Mouse (Mus musculus) liver, adult 2 months (tissue): ENCODE data around the gene Gm12830.

Source experiments
- CTCF ChIP-seq: fragments of 200-500 bp; IDR thresholded peaks from 2 replicates; pipeline ENCODE4 v1.5.1; 2011; ENCODE audit warnings: low read depth, low read length, control low read depth
- POLR2A ChIP-seq: fragments of 200-500 bp; IDR thresholded peaks from 2 replicates; pipeline ENCODE4 v1.6.1; 2011; ENCODE audit warnings: low read length, control low read depth; ENCODE audit not compliant: insufficient read depth; ENCODE audit errors: extremely low read depth

DNA sequence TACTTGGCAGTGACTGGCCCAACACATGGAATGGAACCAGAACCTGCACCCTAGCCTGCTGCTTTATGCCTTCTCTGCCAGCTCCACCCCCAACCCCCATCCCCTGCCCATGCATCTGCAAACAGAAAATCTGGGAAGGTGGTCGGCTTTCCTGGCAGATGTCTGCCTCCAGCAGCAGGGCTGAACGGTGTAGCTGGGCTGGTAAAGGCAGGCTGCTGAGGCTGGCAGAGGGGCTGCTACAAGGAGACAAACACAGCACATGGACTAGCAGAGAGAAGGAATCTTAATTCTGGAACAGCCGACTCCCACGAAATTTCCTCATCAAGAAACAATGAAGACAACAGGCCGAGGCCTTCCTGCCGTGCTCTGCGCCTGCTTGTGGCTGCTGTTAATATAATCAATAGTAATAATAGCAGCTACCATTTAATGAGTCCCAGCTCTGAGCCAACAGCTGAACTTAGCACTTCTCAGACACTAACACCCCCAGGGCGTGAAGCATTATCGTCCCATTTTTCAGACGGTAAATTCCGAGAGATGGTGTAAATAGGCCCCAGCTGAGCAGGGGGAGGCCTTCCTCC lies 43.8 kb upstream of the Gm12830 start:
- no peak for TF ChIP-seq CTCF
- TF ChIP-seq POLR2A, result no peak
